Mouse (Mus musculus): ENCODE results near the gene Sccpdh. TPM values are rescaled to one million over a fixed set of nuclear protein-coding genes. Genes with fewer than 3 reads are reported as not detected.

The Sccpdh gene
- total and polyA plus RNA-seq, 2 experiments, result 1.4 to 4.8 TPM

DNA sequence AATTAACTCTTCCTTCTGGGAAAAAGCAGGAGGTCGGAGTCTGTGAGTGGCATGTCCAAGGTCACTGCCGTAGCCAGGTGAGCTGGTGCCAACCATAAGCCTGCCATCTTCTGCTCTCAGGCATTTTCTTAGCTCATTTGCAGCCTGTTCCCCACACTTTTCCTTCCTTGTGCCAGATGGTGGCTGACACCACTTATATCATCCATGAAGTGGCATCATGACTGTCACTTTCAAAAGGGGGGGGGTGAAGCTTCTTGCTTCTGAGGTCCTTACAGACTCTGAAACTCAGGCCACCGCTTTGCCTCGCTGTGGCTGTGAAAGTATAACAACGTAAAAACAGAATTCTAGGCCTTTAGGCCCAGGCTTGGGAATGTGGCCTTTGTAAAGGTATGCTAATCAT lies 16.8 kb upstream of the Sccpdh start:
- Histone ChIP-seq H3K4me3 (ENCODE audit: insufficient read depth, low read depth, low read length) (no peak overlapping the region), H3K79me2 (ENCODE audit: control insufficient read depth, insufficient read depth, low read length) (no peaks in the 10 kb centered on the region), H3K27ac (replicated peaks; ENCODE audit: insufficient read depth, low read depth, low read length) (no peak overlapping the region), H3K9ac (ENCODE audit: low read depth, low read length) (no peak overlapping the region), H3K4me1 (ENCODE audit: control insufficient read depth, insufficient read depth, low read length) (no peaks in the 10 kb centered on the region), H3K36me3 (ENCODE audit: control insufficient read depth, insufficient read depth, low read length) (no peaks in the 10 kb centered on the region), H3K27me3 (ENCODE audit: control insufficient read depth, insufficient read depth, low read length) (no peaks in the 10 kb centered on the region)
- no peak for DNase-seq (ENCODE audit: extremely low read depth, low read depth, low spot score)
- no peak for TF ChIP-seq POLR2A (IDR thresholded peaks at IDR 0.05; ENCODE audit: extremely low read depth, insufficient read depth, low read length)
- no peak for TF ChIP-seq CTCF (IDR thresholded peaks at IDR 0.05; ENCODE audit: low read depth, low read length)
- WGBS, result 84% methylated on average over 5 of the region's 5 CpGs

DNA sequence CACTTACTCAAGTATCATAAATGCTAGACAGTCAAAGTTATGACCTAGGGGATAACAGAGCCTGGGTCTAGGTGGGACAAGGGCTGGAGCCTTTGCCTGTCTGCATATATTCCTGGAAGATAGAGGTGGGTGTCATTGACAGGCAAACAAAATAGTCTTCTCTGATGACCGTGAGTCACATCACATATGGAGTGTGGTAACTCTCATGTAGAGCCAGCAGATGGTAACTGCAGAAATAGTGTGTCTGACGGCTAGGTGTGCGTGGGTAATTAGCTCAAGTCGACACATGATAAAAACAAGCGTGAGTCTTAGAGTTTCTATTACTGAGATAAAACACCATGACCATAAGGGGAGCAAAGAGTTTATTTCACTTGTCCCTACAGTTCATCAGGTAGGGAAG lies 4.9 kb upstream of the Sccpdh start:
- TF ChIP-seq POLR2A (IDR thresholded peaks at IDR 0.05; ENCODE audit: extremely low read depth, insufficient read depth, low read length), result no peak
- no peak for TF ChIP-seq CTCF (IDR thresholded peaks at IDR 0.05; ENCODE audit: low read depth, low read length)
- Histone ChIP-seq H3K79me2 (ENCODE audit: control insufficient read depth, insufficient read depth, low read length) (no peaks in the 10 kb centered on the region), H3K27ac (replicated peaks; ENCODE audit: insufficient read depth, low read depth, low read length) (no peak overlapping the region), H3K36me3 (ENCODE audit: control insufficient read depth, insufficient read depth, low read length) (no peaks in the 10 kb centered on the region), H3K4me3 (ENCODE audit: insufficient read depth, low read depth, low read length) (no peak overlapping the region), H3K4me1 (ENCODE audit: control insufficient read depth, insufficient read depth, low read length) (no peaks in the 10 kb centered on the region), H3K27me3 (ENCODE audit: control insufficient read depth, insufficient read depth, low read length) (no peaks in the 10 kb centered on the region), H3K9ac (ENCODE audit: low read depth, low read length) (no peak overlapping the region)
- 91% methylated on average over 5 of the region's 5 CpGs for WGBS
- DNase-seq (ENCODE audit: extremely low read depth, low read depth, low spot score), result no peak

DNA sequence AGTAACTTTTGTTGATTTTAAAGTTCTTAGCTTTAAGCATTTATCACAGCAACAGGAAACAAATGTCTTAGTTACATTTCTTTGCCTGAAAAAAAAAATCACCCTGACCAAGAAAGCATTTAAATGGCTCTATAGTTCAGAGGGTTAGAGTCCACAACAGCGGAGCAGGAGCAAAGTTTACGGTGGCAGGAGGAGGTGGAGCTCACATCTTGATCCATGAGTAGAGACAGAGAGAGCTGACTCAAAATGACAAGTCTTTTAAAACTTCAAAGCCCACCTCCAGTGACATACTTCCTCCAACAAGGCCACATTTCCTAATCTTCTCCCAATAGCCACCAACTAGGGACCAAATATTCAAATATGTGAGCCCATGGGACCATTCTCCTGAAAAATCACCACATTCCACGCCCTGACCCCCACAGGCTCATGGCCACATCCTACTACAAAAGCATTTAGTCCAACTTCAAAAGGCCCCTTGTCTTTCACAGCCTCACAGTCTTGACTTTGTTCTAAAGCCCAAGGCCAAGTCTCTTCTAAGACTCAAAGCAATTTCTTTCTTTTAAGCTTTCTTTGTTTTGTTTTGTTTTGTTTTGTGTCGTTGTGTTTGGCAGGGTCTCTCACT lies 3.6 kb upstream of the Sccpdh start:
- no peaks in the 10 kb centered on the region for H3K36me3 ChIP-seq (ENCODE audit: control insufficient read depth, insufficient read depth, low read length)
- TF ChIP-seq CTCF (IDR thresholded peaks at IDR 0.05; ENCODE audit: low read depth, low read length), result no peak
- no peak for TF ChIP-seq POLR2A (IDR thresholded peaks at IDR 0.05; ENCODE audit: extremely low read depth, insufficient read depth, low read length)
- no peaks in the 10 kb centered on the region for H3K79me2 ChIP-seq (ENCODE audit: control insufficient read depth, insufficient read depth, low read length)
- no peaks in the 10 kb centered on the region for H3K4me1 ChIP-seq (ENCODE audit: control insufficient read depth, insufficient read depth, low read length)
- no peaks in the 10 kb centered on the region for H3K27me3 ChIP-seq (ENCODE audit: control insufficient read depth, insufficient read depth, low read length)
- H3K9ac ChIP-seq (ENCODE audit: low read depth, low read length), result no peak overlapping the region
- H3K27ac ChIP-seq (replicated peaks; ENCODE audit: insufficient read depth, low read depth, low read length), result no peak overlapping the region
- DNase-seq (ENCODE audit: extremely low read depth, low read depth, low spot score), result no peak
- H3K4me3 ChIP-seq (ENCODE audit: insufficient read depth, low read depth, low read length), result no peak overlapping the region
- 74% methylated on average over 4 of the region's 4 CpGs for WGBS

DNA sequence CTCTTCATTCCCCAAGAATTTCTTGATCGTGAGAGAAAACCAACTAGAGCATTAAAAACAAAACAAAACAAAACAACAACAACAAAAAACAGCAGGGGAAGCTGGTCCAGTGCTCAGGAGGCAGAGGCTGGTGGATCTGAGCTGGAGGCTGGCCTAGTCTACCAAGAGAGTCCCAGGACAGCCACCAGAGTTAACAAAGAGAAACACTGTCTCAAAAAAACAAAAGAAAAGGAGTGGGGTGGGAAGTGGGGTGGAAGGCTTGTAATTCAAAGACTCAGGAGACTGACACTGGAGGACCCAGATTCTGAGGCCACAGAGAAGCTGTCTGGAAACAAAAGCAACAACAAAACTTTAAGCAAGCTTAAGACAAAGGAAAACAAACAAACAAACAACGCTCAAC lies 1.0 kb upstream of the Sccpdh start:
- Histone ChIP-seq H3K4me3 (ENCODE audit: insufficient read depth, low read depth, low read length) (no peak overlapping the region), H3K79me2 (ENCODE audit: control insufficient read depth, insufficient read depth, low read length) (no peaks in the 10 kb centered on the region), H3K4me1 (ENCODE audit: control insufficient read depth, insufficient read depth, low read length) (no peaks in the 10 kb centered on the region), H3K27me3 (ENCODE audit: control insufficient read depth, insufficient read depth, low read length) (no peaks in the 10 kb centered on the region), H3K36me3 (ENCODE audit: control insufficient read depth, insufficient read depth, low read length) (no peaks in the 10 kb centered on the region), H3K27ac (replicated peaks; ENCODE audit: insufficient read depth, low read depth, low read length) (no peak overlapping the region), H3K9ac (ENCODE audit: low read depth, low read length) (no peak overlapping the region)
- no peak for TF ChIP-seq CTCF (IDR thresholded peaks at IDR 0.05; ENCODE audit: low read depth, low read length)
- no peak for TF ChIP-seq POLR2A (IDR thresholded peaks at IDR 0.05; ENCODE audit: extremely low read depth, insufficient read depth, low read length)
- DNase-seq (ENCODE audit: extremely low read depth, low read depth, low spot score), result no peak
- WGBS, result 96% methylated on average over 2 of the region's 2 CpGs

DNA sequence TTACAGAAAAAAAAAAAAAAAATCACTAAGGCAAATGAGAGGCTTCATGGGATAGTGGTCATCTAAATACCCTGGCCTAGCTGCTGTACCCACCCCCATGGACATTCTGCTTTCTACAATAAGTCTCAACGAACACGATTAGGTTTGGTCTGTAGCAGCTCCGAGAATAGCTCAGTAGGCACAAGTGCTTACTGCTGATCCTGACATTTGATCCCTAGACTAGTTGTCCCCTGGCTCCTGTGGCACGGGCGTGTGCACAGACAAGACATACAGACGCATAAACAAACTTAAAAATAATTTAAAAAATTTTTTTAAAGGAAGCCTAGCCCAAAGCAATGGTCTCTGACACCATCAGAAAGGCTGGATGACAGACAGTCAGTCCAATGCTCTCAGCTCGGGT lies 560 bp upstream of the Sccpdh start:
- no peak for TF ChIP-seq POLR2A (IDR thresholded peaks at IDR 0.05; ENCODE audit: extremely low read depth, insufficient read depth, low read length)
- no peak for DNase-seq (ENCODE audit: extremely low read depth, low read depth, low spot score)
- H3K36me3 ChIP-seq (ENCODE audit: control insufficient read depth, insufficient read depth, low read length), result no peaks in the 10 kb centered on the region
- 31% methylated on average over 7 of the region's 7 CpGs for WGBS
- peak overlapping the region; percentile 67 for H3K9ac ChIP-seq (ENCODE audit: low read depth, low read length)
- H3K27ac ChIP-seq (replicated peaks; ENCODE audit: insufficient read depth, low read depth, low read length), result no peak overlapping the region
- H3K79me2 ChIP-seq (ENCODE audit: control insufficient read depth, insufficient read depth, low read length), result no peaks in the 10 kb centered on the region
- no peaks in the 10 kb centered on the region for H3K27me3 ChIP-seq (ENCODE audit: control insufficient read depth, insufficient read depth, low read length)
- H3K4me1 ChIP-seq (ENCODE audit: control insufficient read depth, insufficient read depth, low read length), result no peaks in the 10 kb centered on the region
- H3K4me3 ChIP-seq (ENCODE audit: insufficient read depth, low read depth, low read length), result peak overlapping the region; percentile 74

DNA sequence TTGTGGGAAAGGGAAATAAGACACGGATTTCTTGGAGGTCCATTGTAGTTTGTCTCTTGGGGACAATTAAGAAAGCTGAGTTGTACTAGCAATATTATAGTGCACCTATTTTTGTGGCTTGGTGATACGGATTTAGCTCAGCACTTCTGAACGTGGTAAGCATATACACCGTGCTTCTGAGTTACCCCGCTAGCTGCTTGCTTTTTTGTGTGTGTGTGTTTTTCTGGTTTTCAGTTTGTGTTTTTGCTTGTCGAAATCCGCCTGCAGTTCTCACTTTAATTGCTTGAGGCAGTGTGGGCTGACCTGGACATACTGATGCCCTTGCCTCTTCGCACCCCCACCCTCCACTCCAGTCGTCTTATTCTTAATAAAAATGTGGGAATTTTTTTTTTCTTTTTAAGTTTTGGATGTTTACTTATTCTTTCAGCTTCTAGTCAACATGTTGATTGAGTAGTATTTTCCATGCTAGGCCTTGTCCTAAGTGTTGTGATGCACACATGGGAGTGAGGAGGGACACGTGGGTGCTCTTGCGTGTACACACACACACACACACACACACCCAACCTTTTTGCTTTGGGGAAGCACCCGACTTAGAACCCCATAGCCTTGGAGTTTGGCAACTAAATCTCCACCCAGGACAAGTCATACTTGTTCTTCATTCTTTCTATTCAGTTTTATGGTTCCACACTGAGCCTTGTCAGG lies 977 bp downstream of the Sccpdh start:
- Histone ChIP-seq H3K36me3 (ENCODE audit: control insufficient read depth, insufficient read depth, low read length) (no peaks in the 10 kb centered on the region), H3K27me3 (ENCODE audit: control insufficient read depth, insufficient read depth, low read length) (no peaks in the 10 kb centered on the region)

More for the DNA sequence above, 977 bp downstream of the Sccpdh start:
- no peak overlapping the region for H3K27ac ChIP-seq (replicated peaks; ENCODE audit: insufficient read depth, low read depth, low read length)
- no peaks in the 10 kb centered on the region for H3K79me2 ChIP-seq (ENCODE audit: control insufficient read depth, insufficient read depth, low read length)
- TF ChIP-seq POLR2A (IDR thresholded peaks at IDR 0.05; ENCODE audit: extremely low read depth, insufficient read depth, low read length) (no peak), CTCF (IDR thresholded peaks at IDR 0.05; ENCODE audit: low read depth, low read length) (no peak)
- peak overlapping the region; percentile 74; the same call in 1 of the 2 replicates for H3K4me3 ChIP-seq (ENCODE audit: insufficient read depth, low read depth, low read length)
- H3K9ac ChIP-seq (ENCODE audit: low read depth, low read length), result no peak overlapping the region; the same call in 1 of the 2 replicates
- DNase-seq (ENCODE audit: extremely low read depth, low read depth, low spot score), result no peak
- WGBS, result 49% methylated on average over 12 of the region's 12 CpGs
- H3K4me1 ChIP-seq (ENCODE audit: control insufficient read depth, insufficient read depth, low read length), result no peaks in the 10 kb centered on the region
